Mouse (Mus musculus) hindbrain, embryonic 11.5 days (tissue): ENCODE data around the gene Trex2. TPM values are rescaled to one million over a fixed set of nuclear protein-coding genes. Genes with fewer than 3 reads are reported as not detected.

Experiments
- ATAC-seq: fragments of 200-750 bp; cut with Nextera tagmentation; 2 replicates; pipeline ENCODE4 v1.8.0; 2017; ENCODE audit warnings: mild to moderate bottlenecking, moderate TSS enrichment, moderate library complexity; ENCODE audit not compliant: low FRiP score
- DNase-seq: peaks from one replicate; pipeline ENCODE4 v3.0.0-alpha.2; 2015; ENCODE audit warnings: low spot score
- H3K27ac ChIP-seq: fragments of 300-500 bp; sonication (generic); 2 replicates; pipeline ENCODE4 v1.5.1; 2014; ENCODE audit warnings: mild to moderate bottlenecking, low read depth, low read length
- H3K27me3 ChIP-seq: fragments of 300-500 bp; sonication (generic); 2 replicates; pipeline ENCODE4 v1.6.1; 2014; ENCODE audit warnings: mild to moderate bottlenecking, low read length, moderate library complexity, mixed read lengths; ENCODE audit not compliant: control insufficient read depth, insufficient read depth
- H3K36me3 ChIP-seq: fragments of 300-500 bp; sonication (generic); 2 replicates; pipeline ENCODE4 v1.6.1; 2014; ENCODE audit warnings: mild to moderate bottlenecking, low read length, moderate library complexity, mixed read lengths; ENCODE audit not compliant: control insufficient read depth, insufficient read depth
- H3K4me1 ChIP-seq: fragments of 300-500 bp; sonication (generic); replicated peaks from 2 replicates; pipeline ENCODE4 v1.6.1; 2014; ENCODE audit warnings: low read length, mixed read lengths; ENCODE audit not compliant: control insufficient read depth, insufficient read depth
- H3K4me2 ChIP-seq: fragments of 300-500 bp; sonication (generic); replicated peaks from 2 replicates; pipeline ENCODE4 v1.6.1; 2014; ENCODE audit warnings: mild to moderate bottlenecking, low read depth, low read length
- H3K4me3 ChIP-seq: fragments of 300-500 bp; sonication (generic); 2 replicates; pipeline ENCODE4 v1.5.1; 2014; ENCODE audit warnings: low read depth, low read length
- H3K9ac ChIP-seq: fragments of 300-500 bp; sonication (generic); 2 replicates; pipeline ENCODE4 v1.6.1; 2014; ENCODE audit warnings: low read depth, low read length
- H3K9me3 ChIP-seq: fragments of 300-500 bp; sonication (generic); 2 replicates; pipeline ENCODE4 v1.6.1; 2016; ENCODE audit warnings: low read length; ENCODE audit not compliant: control insufficient read depth
- WGBS: fragments of 180-500 bp; shearing (Covaris S2); extraction: QIAGEN DNeasy Blood & Tissue Kit; methylation state at CpG from one replicate; pipeline ENCODE4 v1.1.7; 2014; 5-methylcytosine and 5-hydroxymethylcytosine counted together
- polyA plus RNA-seq: library from polyadenylated mRNA; unstranded; fragments of >200 nt; fragmentation: Nextera tagmentation; extraction: Ambion mirVana; gene quantifications from 2 replicates; pipeline ENCODE4 v1.2.1, GENCODE M21; 2014

Trex2 gene
- polyA plus RNA-seq, 1 experiment from 2014 or later: not detected

DNA sequence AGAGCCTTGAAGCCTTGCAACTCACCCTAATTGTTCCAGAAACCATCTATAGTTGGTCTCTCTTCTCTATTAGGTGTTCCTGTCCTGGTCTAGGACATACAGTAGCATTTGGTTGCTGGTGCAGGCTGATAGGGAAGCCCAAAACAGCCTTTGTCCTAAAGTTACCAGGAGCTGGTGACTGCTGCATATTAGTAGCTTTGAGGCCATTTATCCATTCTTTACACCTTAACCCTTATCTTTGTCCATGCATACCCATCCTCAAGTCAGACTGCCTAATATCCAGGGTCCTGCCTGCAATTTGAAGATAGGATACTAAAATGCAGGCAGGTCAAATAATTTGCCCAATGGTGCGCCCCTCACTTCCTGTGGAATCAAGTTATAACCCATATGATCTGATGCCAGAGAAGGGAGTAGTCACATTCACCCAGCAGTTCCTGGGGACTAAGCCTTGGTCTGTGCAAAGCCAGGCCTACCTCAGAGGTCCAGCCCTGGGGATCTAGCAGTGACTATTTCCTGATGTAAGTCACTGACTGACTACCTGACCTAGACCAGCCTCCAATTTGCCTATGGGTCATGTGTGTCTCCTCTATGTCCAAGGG is 40.6 kb upstream of the Trex2 start:
- DNase-seq (no peak), ATAC-seq (no peak)
- Histone ChIP-seq H3K4me2 (no peak overlapping the region), H3K9me3 (no peaks in the 10 kb centered on the region), H3K27me3 (no peaks in the 10 kb centered on the region), H3K4me1 (no peaks in the 10 kb centered on the region), H3K9ac (no peak overlapping the region), H3K4me3 (no peak overlapping the region), H3K27ac (no peak overlapping the region), H3K36me3 (no peaks in the 10 kb centered on the region)
- WGBS: 100% methylated on average over 1 of the region's 1 CpGs

DNA sequence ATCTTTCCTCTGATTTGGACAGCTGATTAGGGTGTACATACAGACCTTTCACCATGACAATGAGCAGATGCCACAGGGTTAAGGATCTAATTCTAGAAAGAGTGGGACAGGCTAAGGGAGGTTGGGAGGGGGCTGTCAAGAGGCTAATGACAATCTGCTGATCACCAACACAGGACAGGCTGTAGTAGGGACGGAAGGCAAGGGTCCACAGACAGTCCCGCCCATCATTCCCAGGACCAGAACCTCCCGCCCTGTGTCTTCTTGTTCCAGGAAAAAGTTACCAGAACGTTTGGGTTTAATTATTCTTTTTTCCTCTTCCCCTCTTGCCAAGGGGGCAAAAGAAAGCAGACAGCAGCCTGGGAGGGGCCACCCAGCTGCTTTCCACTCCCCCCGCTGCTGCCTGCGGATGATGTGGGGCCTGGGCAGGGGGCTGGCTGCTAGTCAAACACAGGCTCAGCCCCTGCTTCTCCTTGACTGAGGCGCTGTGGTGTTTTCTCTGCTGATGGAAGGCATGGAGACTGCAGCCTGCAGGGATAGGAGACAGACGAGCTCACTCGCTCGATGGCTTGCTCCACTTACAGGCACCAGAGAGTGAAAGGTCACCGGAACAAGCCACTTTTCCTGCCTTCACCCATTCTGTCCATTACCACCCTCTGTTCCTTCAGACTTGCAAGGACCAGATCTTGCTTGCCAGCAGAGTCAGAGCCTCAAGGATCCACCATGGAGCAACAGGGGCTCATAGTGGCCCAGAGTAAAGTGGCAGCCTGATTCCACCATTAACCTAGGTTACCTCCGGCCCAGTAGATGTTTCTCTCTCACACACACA is 39.4 kb upstream of the Trex2 start:
- 61% methylated on average over 11 of the region's 12 CpGs for WGBS
- no peak overlapping the region for H3K4me2 ChIP-seq
- no peak for ATAC-seq
- H3K9ac ChIP-seq: no peak overlapping the region
- no peaks in the 10 kb centered on the region for H3K4me1 ChIP-seq
- no peak overlapping the region for H3K27ac ChIP-seq
- DNase-seq: no peak
- H3K4me3 ChIP-seq: no peak overlapping the region
- H3K27me3 ChIP-seq: no peaks in the 10 kb centered on the region
- no peaks in the 10 kb centered on the region for H3K9me3 ChIP-seq
- H3K36me3 ChIP-seq: no peaks in the 10 kb centered on the region

DNA sequence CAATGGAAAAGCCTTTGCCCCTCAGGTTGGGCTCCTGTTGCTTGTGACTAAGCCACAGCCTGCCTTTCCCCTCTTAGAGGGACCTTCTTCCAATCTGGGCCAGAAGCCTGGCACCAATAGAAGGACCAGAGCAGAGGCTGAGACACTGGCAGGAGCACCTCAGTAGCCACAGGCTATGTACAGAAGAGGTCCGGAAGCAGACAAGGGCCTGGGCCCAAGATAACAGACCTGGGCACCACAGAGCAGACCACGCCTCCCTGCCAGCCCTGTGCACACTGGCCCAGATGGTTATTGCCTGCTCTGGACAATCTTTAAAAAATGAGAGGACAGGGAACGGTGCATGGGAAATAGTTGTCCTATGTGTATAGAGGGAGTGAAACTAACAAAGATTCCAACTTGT is 36.6 kb upstream of the Trex2 start:
- 78% methylated on average over 3 of the region's 3 CpGs for WGBS
- no peak for ATAC-seq

DNA sequence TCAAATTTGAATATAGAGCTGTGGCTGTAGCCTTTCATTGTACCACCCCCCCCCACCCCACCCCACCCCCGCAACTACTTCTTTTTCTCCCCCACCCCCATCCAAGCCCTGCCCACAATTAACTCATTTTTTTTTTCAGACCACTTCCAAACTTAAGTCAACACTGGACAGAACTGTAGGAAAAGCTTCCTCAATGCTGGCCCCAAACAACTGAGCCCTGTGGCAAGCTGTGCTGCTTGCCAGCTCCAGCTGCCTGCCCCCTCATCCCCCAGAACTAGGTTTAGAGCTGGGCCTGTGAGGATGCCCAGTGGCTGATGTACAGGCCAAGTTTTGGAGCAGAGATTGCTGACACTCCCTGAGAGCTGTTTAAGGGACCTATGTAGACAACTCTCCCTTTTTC is 33.6 kb upstream of the Trex2 start:
- Histone ChIP-seq H3K36me3 (no peaks in the 10 kb centered on the region), H3K4me1 (no peaks in the 10 kb centered on the region), H3K4me3 (no peak overlapping the region), H3K4me2 (no peak overlapping the region), H3K27ac (no peak overlapping the region), H3K27me3 (no peaks in the 10 kb centered on the region), H3K9ac (no peak overlapping the region), H3K9me3 (no peaks in the 10 kb centered on the region)
- no peak for ATAC-seq
- DNase-seq: no peak
- 75% methylated on average over 1 of the region's 1 CpGs for WGBS

More for the DNA sequence above, 36.6 kb upstream of the Trex2 start:
- Histone ChIP-seq H3K36me3 (no peaks in the 10 kb centered on the region), H3K9me3 (no peaks in the 10 kb centered on the region), H3K27ac (no peak overlapping the region), H3K4me3 (no peak overlapping the region), H3K9ac (no peak overlapping the region), H3K27me3 (no peaks in the 10 kb centered on the region), H3K4me1 (no peaks in the 10 kb centered on the region), H3K4me2 (no peak overlapping the region)
- DNase-seq: no peak

DNA sequence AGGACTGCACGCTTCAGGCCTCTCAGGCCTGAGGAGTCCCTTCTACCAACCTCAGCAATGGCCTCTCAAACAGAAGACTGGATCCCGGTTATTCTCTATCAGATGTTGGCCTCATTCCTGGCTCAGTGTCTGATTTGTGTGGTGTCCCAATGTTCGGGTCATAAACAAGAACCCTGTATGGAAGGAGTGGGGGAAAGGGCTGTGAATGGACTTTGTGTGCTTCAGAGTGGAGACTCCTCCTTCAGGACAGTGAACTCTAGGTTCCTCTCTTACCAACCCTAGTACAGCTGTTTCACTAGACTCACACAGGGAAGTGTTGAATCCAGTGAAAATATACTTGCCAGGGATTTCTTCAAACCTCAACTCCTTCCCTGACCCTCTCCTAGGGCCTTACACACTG is 33.2 kb upstream of the Trex2 start:
- no peak for DNase-seq
- Histone ChIP-seq H3K27me3 (no peaks in the 10 kb centered on the region), H3K4me3 (no peak overlapping the region), H3K9ac (no peak overlapping the region), H3K4me2 (no peak overlapping the region), H3K36me3 (no peaks in the 10 kb centered on the region), H3K27ac (no peak overlapping the region; the same call in 1 of the 2 replicates), H3K4me1 (no peaks in the 10 kb centered on the region), H3K9me3 (no peaks in the 10 kb centered on the region)
- 78% methylated on average over 3 of the region's 3 CpGs for WGBS
- ATAC-seq: no peak

DNA sequence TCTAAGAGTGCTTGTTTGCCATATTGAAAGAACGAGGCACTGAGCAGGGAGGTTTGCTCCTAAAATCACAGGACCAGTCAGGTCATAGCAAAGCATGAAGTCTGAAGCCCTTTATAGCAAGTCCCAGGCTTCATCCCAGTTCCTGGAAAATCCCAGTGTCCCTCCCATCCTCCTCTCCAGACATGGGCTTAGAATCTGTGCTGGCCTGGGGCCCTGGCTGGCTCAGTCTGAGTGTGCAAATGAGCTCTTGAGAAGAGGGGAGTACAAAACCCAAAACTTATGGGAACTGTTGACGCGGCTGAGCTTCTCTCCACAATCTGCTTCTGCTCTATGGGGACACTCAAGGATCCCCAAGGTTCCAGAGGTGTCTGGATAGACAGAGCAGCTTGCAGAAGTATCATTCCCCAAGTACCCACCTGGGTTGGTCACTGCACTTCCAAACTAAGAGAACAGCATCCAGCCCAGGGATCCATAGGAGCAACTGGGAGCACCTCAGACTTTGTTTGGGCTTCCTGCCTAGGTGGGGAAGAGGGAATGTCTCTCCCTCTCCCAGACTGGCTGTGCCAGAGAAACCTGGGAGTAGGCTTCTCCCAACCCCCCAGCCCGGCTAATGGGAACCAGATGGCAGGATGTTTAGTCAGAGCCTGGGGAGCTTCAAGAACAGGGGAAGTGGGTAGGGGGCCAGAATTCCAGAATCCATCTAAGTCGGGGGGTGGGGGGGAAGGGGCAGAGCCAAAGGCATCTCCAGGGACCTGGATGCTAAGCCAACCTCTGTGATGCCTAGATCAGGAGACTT is 32.5 kb upstream of the Trex2 start:
- DNase-seq (no peak), ATAC-seq (no peak)
- H3K27ac ChIP-seq: no peak overlapping the region
- no peak overlapping the region for H3K4me3 ChIP-seq
- WGBS: 67% methylated on average over 5 of the region's 5 CpGs
- no peaks in the 10 kb centered on the region for H3K27me3 ChIP-seq
- no peak overlapping the region for H3K9ac ChIP-seq
- no peaks in the 10 kb centered on the region for H3K4me1 ChIP-seq
- no peak overlapping the region for H3K4me2 ChIP-seq
- no peaks in the 10 kb centered on the region for H3K9me3 ChIP-seq
- no peaks in the 10 kb centered on the region for H3K36me3 ChIP-seq

DNA sequence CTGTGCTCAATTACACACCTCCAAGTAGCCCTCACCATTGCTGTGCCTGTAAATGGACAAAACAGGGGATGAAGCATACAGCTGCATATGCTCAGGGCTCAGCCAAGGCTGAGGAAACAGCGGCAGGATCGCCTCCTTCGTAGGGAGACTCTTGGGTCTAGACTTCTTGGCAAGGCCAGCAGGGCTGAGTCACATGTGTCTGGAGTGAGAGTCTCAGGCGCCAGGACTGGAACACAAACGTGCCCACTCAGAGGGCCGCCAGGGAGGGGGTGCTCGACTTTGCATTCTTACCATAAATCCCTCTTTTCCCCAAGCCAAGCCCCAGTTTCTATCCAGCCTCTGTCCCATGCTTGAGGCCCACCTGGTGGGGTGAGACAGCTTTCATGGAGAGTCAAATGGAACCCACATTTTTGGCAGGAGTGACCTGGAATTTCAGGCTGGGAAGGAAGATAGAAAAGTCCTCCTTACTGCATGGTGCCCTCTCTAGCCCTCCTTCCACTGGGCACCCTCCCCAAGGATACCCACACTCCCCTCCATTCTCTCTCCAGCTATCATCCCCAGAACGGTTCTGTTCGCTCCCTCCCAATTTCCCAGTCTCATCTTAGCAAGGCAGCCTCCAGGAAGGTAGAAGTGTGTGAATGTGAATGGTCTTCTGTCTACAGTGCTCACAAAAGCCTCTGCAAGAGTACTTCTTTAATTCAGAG is 30.5 kb upstream of the Trex2 start:
- H3K9ac ChIP-seq: no peak overlapping the region
- no peaks in the 10 kb centered on the region for H3K36me3 ChIP-seq
- no peaks in the 10 kb centered on the region for H3K4me1 ChIP-seq
- H3K9me3 ChIP-seq: no peaks in the 10 kb centered on the region
- ATAC-seq: no peak
- WGBS: 76% methylated on average over 9 of the region's 9 CpGs
- no peak for DNase-seq
- no peak overlapping the region for H3K4me3 ChIP-seq
- no peak overlapping the region for H3K4me2 ChIP-seq
- no peak overlapping the region for H3K27ac ChIP-seq
- no peaks in the 10 kb centered on the region for H3K27me3 ChIP-seq

DNA sequence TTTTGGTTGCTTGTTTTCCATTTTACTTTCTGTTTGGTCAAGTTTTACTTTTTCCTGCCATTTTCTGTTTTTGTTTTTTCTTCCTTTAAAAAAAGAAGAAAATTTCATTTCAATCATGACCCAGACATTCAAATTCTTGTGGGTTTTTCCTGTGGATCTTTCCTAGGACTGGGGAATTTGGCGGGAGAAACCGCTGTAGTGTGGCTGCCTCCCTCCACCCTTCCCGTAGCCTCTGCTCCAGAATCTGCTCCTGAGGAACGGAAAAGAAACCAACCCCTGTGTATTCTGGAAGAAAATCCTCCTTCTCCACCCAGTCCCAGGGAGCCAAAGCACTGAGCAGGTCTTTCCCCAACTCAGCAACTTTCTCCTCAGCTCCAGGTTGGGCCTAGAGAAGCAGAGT is 25.6 kb upstream of the Trex2 start:
- WGBS: 76% methylated on average over 4 of the region's 4 CpGs
- no peak overlapping the region for H3K4me3 ChIP-seq
- H3K27ac ChIP-seq: no peak overlapping the region

More for the DNA sequence above, 25.6 kb upstream of the Trex2 start:
- Histone ChIP-seq H3K4me1 (no peaks in the 10 kb centered on the region), H3K36me3 (no peaks in the 10 kb centered on the region), H3K9me3 (no peaks in the 10 kb centered on the region), H3K4me2 (no peak overlapping the region), H3K9ac (no peak overlapping the region), H3K27me3 (no peaks in the 10 kb centered on the region)
- no peak for ATAC-seq
- no peak for DNase-seq
